Mouse (Mus musculus): Measurements from ENCODE around the gene Wsb1.

DNA sequence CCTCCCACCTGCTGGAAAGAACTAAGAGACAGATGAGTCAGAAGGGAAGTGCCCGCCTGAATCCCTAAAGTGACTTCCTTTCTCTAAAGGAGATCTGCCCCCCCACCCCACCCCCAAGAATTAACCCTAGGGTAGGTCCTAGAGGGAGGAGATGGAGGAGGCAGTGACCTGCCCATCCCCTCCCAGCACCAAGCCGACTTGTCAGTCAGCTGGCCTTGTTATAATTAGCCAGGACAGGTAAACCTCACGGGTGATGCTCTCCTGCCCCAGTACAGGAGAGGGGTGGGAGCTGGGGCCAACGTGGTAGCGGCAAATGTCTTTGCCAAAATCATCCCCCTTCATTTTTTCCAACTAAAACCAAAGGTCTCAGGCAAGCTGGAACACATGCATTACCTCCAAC, 37.2 kb upstream of the Wsb1 start:
- TF ChIP-seq EP300 (IDR thresholded peaks at IDR 0.05; ENCODE audit: insufficient read depth, low read depth, low read length) (no peak), POLR2A (IDR thresholded peaks at IDR 0.05; ENCODE audit: insufficient read depth, low read depth, low read length) (no peak)
